Mouse (Mus musculus) ES-E14 (cell line): ENCODE data around the gene Cand1.

Source experiments
- CHD2 ChIP-seq: IDR thresholded peaks from 2 replicates; pipeline ENCODE4 v1.6.1; 2014; ENCODE audit warnings: mild to moderate bottlenecking, low read depth, low read length, inconsistent platforms
- HCFC1 ChIP-seq: IDR thresholded peaks from 2 replicates; pipeline ENCODE4 v1.6.1; 2012; ENCODE audit warnings: low read length, inconsistent platforms, borderline replicate concordance; ENCODE audit not compliant: insufficient read depth
- MAFK ChIP-seq: IDR thresholded peaks from 2 replicates; pipeline ENCODE4 v1.6.1; 2014; ENCODE audit warnings: mild to moderate bottlenecking, low read depth, low read length, inconsistent platforms; ENCODE audit not compliant: insufficient read depth
- ZC3H11A ChIP-seq: IDR thresholded peaks from 2 replicates; pipeline ENCODE4 v1.6.1; 2012; ENCODE audit warnings: low read depth, mild to moderate bottlenecking, inconsistent platforms, low read length, borderline replicate concordance
- ZNF384 ChIP-seq: IDR thresholded peaks from 2 replicates; pipeline ENCODE4 v1.6.1; 2012; ENCODE audit warnings: low read depth, low read length, inconsistent platforms

DNA sequence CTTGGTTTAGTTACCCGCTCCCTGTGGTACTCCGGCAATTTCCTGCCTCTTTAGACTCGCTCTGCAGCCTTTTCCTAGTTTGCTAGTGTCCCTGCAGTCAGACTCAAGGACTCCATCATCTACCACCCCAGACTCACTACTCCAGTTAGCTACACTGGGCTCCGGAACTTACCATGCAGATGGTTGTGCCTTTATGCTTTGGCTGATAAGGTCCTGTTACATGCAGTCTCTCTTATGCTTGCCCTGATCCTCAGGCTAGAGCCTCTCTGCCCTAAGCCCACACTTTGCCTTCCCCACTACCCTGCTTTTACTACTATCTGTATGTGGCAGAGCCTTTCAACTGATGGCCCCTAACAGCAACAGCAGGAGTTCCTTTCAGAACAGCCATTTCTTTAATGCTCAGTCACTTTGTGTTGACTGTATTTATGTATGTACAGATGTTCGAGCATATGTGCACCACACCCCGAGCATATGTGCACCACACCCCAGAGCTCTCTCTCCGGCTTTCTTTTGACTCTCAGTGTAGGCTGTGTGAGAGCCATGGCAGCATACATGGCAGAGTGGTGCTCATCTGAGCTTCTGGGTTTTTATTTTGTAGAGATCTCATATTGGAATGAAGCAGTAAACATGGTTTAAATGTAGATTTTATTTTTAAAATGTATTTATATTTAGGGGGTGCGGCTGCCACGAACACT is 41.5 kb downstream of the Cand1 start:
- TF ChIP-seq HCFC1 = no peak
- TF ChIP-seq CHD2 = no peak
- no peak for TF ChIP-seq ZC3H11A
- no peak for TF ChIP-seq ZNF384
- no peak for TF ChIP-seq MAFK
